Mouse (Mus musculus) brain, embryonic 14.5 days (tissue): ENCODE data around the gene Cpne4. TPM values are rescaled to one million over a fixed set of nuclear protein-coding genes. Genes with fewer than 3 reads are reported as not detected.
A peak's percentile ranks its signal among the peaks of the same experiment; 100 is the strongest.

Source experiments
- DNase-seq: peaks from one replicate; pipeline ENCODE4 v3.0.0-alpha.2; 2011; ENCODE audit warnings: low read depth
- CTCF ChIP-seq: fragments of 200-500 bp; IDR thresholded peaks from 2 replicates; pipeline ENCODE4 v1.5.1; 2012; ENCODE audit warnings: inconsistent platforms, mild to moderate bottlenecking, moderate library complexity, borderline replicate concordance; ENCODE audit not compliant: insufficient read depth, insufficient read length; ENCODE audit errors: extremely low read depth
- POLR2A ChIP-seq: fragments of 200-500 bp; IDR thresholded peaks from 2 replicates; pipeline ENCODE4 v1.6.1; 2012; ENCODE audit warnings: mild to moderate bottlenecking, inconsistent platforms, borderline replicate concordance; ENCODE audit not compliant: poor library complexity, insufficient read depth, insufficient read length, severe bottlenecking; ENCODE audit errors: extremely low read depth
- polyA plus RNA-seq: library from polyadenylated mRNA; depleted of rRNA; stranded (reverse); fragments of >200 nt; gene quantifications from 2 replicates; pipeline ENCODE4 v1.2.3, GENCODE M21; 2012

Cpne4 gene
- polyA plus RNA-seq, 1 experiment: 9.1 TPM

- peak; percentile 27 for DNase-seq
- TF ChIP-seq POLR2A (no peak), CTCF (no peak)
Observed at GRCm38 (mm10) chr9:104742661-104743380, 195.7 kb downstream of the Cpne4 start.

GRCm38 (mm10) chr9:104755519-104755918, 208.4 kb downstream of the Cpne4 start:
- peak; percentile 70 for DNase-seq
- TF ChIP-seq CTCF (no peak), POLR2A (no peak)

DNA sequence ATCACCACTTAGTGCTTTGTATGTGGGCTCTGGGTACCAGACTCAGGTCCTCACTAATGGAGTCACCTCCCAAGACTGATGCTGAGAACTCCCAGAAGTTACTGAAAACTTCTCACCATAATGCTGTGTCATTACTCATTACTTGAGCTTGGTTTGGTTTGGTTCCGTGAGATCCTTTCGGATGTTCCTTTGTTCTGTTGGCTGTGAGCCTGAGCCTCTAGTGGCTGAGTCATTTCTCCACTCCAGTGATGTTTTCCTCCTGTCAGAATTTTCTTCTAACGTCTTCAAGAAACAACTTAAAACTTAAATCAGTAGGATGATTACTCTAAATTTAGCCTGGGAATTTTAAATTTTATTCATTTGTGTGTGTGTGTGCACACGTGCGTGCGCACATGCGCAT, 212.9 kb downstream of the Cpne4 start:
- TF ChIP-seq POLR2A (no peak), CTCF (no peak)
- no peak for DNase-seq

DNA sequence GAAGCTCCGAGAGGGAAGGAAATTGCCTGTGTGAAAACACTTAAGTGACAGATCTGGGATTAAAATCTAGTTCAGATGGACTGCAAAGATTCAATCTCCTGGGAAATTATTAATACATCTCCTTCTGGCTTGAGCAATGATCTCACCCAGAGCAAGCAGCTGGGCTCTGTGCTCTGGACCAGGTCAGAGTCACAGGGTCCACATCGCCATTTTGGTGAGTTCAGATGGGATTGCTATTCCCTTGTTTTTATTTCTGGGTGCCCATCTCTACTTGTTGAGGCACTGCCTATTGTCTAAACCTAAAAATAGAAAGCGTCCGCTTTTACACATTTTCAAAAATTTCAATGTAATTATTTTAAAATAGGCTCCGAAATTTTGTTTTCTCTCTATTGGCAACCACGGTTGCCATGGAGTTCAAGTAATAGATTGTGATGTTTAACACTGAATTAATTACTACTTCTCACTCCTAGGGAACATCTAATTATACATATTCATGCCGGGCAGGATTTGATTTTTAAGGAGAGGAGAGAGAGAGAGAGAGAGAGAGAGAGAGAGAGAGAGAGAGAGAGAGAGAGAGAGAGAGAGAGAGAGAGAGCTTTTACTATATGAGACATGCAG, 229.2 kb downstream of the Cpne4 start:
- peak; percentile 59 for DNase-seq
- no peak for TF ChIP-seq POLR2A
- no peak for TF ChIP-seq CTCF

- DNase-seq: no peak
- TF ChIP-seq POLR2A (no peak), CTCF (no peak)
Observed at GRCm38 (mm10) chr9:104777135-104777534, 230.0 kb downstream of the Cpne4 start.

- TF ChIP-seq CTCF: no peak
- TF ChIP-seq POLR2A: no peak
Observed at GRCm38 (mm10) chr9:104777780-104778179, 230.7 kb downstream of the Cpne4 start.

DNA sequence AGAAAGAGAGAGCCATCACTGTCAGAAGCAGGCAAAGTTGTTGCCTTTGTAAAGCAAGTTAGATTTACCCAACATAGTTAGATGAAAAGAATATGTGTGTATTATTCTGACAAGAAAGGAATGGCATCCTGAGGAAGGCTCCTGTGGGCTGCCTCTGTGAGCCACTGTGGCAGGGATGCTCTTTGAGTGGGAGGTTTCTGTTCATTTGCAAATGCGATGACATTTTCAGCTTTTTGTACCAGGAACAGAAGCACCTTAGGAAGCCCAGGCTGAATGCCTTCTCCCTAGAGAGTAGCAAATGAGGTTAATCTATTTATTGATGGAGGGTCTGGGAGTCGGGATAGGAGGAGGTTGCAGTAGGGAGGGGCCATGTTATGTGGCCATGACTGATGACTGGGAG, 249.5 kb downstream of the Cpne4 start:
- TF ChIP-seq POLR2A: no peak
- no peak for TF ChIP-seq CTCF
- DNase-seq: no peak

More at GRCm38 (mm10) chr9:104777780-104778179, 230.7 kb downstream of the Cpne4 start:
- no peak for DNase-seq

DNA sequence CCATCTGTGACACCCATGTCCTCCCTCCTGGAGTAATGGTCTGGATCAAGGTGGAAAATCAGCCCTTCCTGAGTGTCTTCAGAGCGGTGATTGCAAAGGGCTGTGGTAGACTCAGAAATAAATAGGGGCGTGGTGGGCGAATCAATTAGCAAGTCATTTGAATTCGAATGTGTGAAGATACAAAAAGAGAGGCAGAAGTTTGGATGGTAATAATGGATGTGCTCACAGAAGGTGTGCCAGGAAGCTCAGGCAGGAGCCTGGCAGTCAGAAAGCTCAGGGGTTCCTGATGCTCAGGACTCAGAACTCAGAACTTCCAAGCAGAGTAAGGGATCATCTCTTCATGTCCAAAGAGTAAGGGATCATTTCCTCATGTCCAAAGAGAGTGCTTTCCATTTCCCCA, 257.7 kb downstream of the Cpne4 start:
- no peak for DNase-seq
- no peak for TF ChIP-seq POLR2A
- TF ChIP-seq CTCF: no peak

GRCm38 (mm10) chr9:104814681-104815080, 267.6 kb downstream of the Cpne4 start:
- no peak for TF ChIP-seq CTCF
- no peak for TF ChIP-seq POLR2A
- no peak for DNase-seq

- no peak for DNase-seq
- TF ChIP-seq POLR2A (no peak), CTCF (no peak)
Observed at GRCm38 (mm10) chr9:104828646-104829045, 281.6 kb downstream of the Cpne4 start.

GRCm38 (mm10) chr9:104832934-104833539, 286.0 kb downstream of the Cpne4 start:
- no peak for DNase-seq
- TF ChIP-seq POLR2A: no peak

GRCm38 (mm10) chr9:104837931-104838330, 290.8 kb downstream of the Cpne4 start:
- DNase-seq: peak; percentile 73
- TF ChIP-seq POLR2A (no peak), CTCF (no peak)

- TF ChIP-seq CTCF: no peak
- no peak for TF ChIP-seq POLR2A
- peak; percentile 69 for DNase-seq
Observed at GRCm38 (mm10) chr9:104841278-104841677, 294.2 kb downstream of the Cpne4 start.
